Mouse (Mus musculus): ENCODE measurements around the gene Eif4ebp2. TPM values are rescaled to one million over a fixed set of nuclear protein-coding genes. Genes with fewer than 3 reads are reported as not detected.
A peak's percentile ranks its signal among the peaks of the same experiment; 100 is the strongest.

Eif4ebp2 gene
- polyA plus RNA-seq, 1 experiment from 2014 or later = 34.8 TPM

- no peaks in the 10 kb centered on the region for H3K4me1 ChIP-seq (ENCODE audit: control insufficient read depth, insufficient read depth, low read length)
- no peak overlapping the region for H3K4me2 ChIP-seq (ENCODE audit: low read depth)
- WGBS = 6% methylated on average over 4 of the region's 4 CpGs
- H3K4me3 ChIP-seq (ENCODE audit: low read depth, low read length) = no peak overlapping the region
- no peak for ATAC-seq (ENCODE audit: insufficient read depth, low FRiP score, low TSS enrichment)
- H3K27me3 ChIP-seq (ENCODE audit: control insufficient read depth, insufficient read depth, low read length) = no peaks in the 10 kb centered on the region
- no peak overlapping the region for H3K9ac ChIP-seq (ENCODE audit: low read length)
- no peaks in the 10 kb centered on the region for H3K36me3 ChIP-seq (ENCODE audit: control insufficient read depth, insufficient read depth, low read length)
- DNase-seq (ENCODE audit: low spot score) = no peak
- H3K27ac ChIP-seq (ENCODE audit: low read depth, low read length) = no peak overlapping the region
- no peaks in the 10 kb centered on the region for H3K9me3 ChIP-seq (ENCODE audit: control insufficient read depth, low read length)
Observed at GRCm38 (mm10) chr10:61409776-61410175, 42.7 kb downstream of the Eif4ebp2 start.

GRCm38 (mm10) chr10:61405958-61406357, 46.5 kb downstream of the Eif4ebp2 start:
- no peak for ATAC-seq (ENCODE audit: insufficient read depth, low FRiP score, low TSS enrichment)
- H3K36me3 ChIP-seq (ENCODE audit: control insufficient read depth, insufficient read depth, low read length) = no peaks in the 10 kb centered on the region
- no peak overlapping the region for H3K4me3 ChIP-seq (ENCODE audit: low read depth, low read length)
- no peaks in the 10 kb centered on the region for H3K9me3 ChIP-seq (ENCODE audit: control insufficient read depth, low read length)
- no peak overlapping the region for H3K4me2 ChIP-seq (ENCODE audit: low read depth)
- no peak overlapping the region for H3K9ac ChIP-seq (ENCODE audit: low read length)
- H3K27me3 ChIP-seq (ENCODE audit: control insufficient read depth, insufficient read depth, low read length) = no peaks in the 10 kb centered on the region
- no peak overlapping the region for H3K27ac ChIP-seq (ENCODE audit: low read depth, low read length)
- no peak for DNase-seq (ENCODE audit: low spot score)
- no peaks in the 10 kb centered on the region for H3K4me1 ChIP-seq (ENCODE audit: control insufficient read depth, insufficient read depth, low read length)
- WGBS = 14% methylated on average over 10 of the region's 10 CpGs

GRCm38 (mm10) chr10:61402911-61403310, 49.5 kb downstream of the Eif4ebp2 start:
- WGBS = 95% methylated on average over 2 of the region's 2 CpGs
- DNase-seq (ENCODE audit: low spot score) (no peak), ATAC-seq (ENCODE audit: insufficient read depth, low FRiP score, low TSS enrichment) (no peak)
- no peak overlapping the region for H3K4me2 ChIP-seq (ENCODE audit: low read depth)
- H3K36me3 ChIP-seq (ENCODE audit: control insufficient read depth, insufficient read depth, low read length) = no peaks in the 10 kb centered on the region
- H3K27ac ChIP-seq (ENCODE audit: low read depth, low read length) = no peak overlapping the region
- H3K9me3 ChIP-seq (ENCODE audit: control insufficient read depth, low read length) = no peaks in the 10 kb centered on the region
- H3K4me3 ChIP-seq (ENCODE audit: low read depth, low read length) = no peak overlapping the region
- no peaks in the 10 kb centered on the region for H3K4me1 ChIP-seq (ENCODE audit: control insufficient read depth, insufficient read depth, low read length)
- no peak overlapping the region for H3K9ac ChIP-seq (ENCODE audit: low read length)
- no peaks in the 10 kb centered on the region for H3K27me3 ChIP-seq (ENCODE audit: control insufficient read depth, insufficient read depth, low read length)

GRCm38 (mm10) chr10:61402480-61402879, 50.0 kb downstream of the Eif4ebp2 start:
- H3K27me3 ChIP-seq (ENCODE audit: control insufficient read depth, insufficient read depth, low read length) = no peaks in the 10 kb centered on the region
- H3K4me1 ChIP-seq (ENCODE audit: control insufficient read depth, insufficient read depth, low read length) = no peaks in the 10 kb centered on the region
- DNase-seq (ENCODE audit: low spot score) (no peak), ATAC-seq (ENCODE audit: insufficient read depth, low FRiP score, low TSS enrichment) (no peak)
- H3K4me2 ChIP-seq (ENCODE audit: low read depth) = no peak overlapping the region
- no peak overlapping the region for H3K4me3 ChIP-seq (ENCODE audit: low read depth, low read length)
- H3K9me3 ChIP-seq (ENCODE audit: control insufficient read depth, low read length) = no peaks in the 10 kb centered on the region
- H3K9ac ChIP-seq (ENCODE audit: low read length) = no peak overlapping the region
- WGBS = 83% methylated on average over 5 of the region's 5 CpGs
- H3K27ac ChIP-seq (ENCODE audit: low read depth, low read length) = no peak overlapping the region
- no peaks in the 10 kb centered on the region for H3K36me3 ChIP-seq (ENCODE audit: control insufficient read depth, insufficient read depth, low read length)

GRCm38 (mm10) chr10:61400407-61400806, 52.1 kb downstream of the Eif4ebp2 start:
- no peak overlapping the region for H3K4me3 ChIP-seq (ENCODE audit: low read depth, low read length)
- no peak overlapping the region for H3K27ac ChIP-seq (ENCODE audit: low read depth, low read length)
- no peaks in the 10 kb centered on the region for H3K27me3 ChIP-seq (ENCODE audit: control insufficient read depth, insufficient read depth, low read length)
- WGBS = 96% methylated on average over 5 of the region's 5 CpGs
- H3K9ac ChIP-seq (ENCODE audit: low read length) = no peak overlapping the region
- H3K9me3 ChIP-seq (ENCODE audit: control insufficient read depth, low read length) = no peaks in the 10 kb centered on the region
- no peak for DNase-seq (ENCODE audit: low spot score)
- H3K36me3 ChIP-seq (ENCODE audit: control insufficient read depth, insufficient read depth, low read length) = no peaks in the 10 kb centered on the region
- no peak overlapping the region for H3K4me2 ChIP-seq (ENCODE audit: low read depth)
- H3K4me1 ChIP-seq (ENCODE audit: control insufficient read depth, insufficient read depth, low read length) = no peaks in the 10 kb centered on the region
- ATAC-seq (ENCODE audit: insufficient read depth, low FRiP score, low TSS enrichment) = no peak

GRCm38 (mm10) chr10:61399156-61399734, 53.2 kb downstream of the Eif4ebp2 start:
- H3K4me3 ChIP-seq (ENCODE audit: low read depth, low read length) = no peak overlapping the region
- no peaks in the 10 kb centered on the region for H3K4me1 ChIP-seq (ENCODE audit: control insufficient read depth, insufficient read depth, low read length)
- 24% methylated on average over 12 of the region's 13 CpGs for WGBS
- no peak overlapping the region for H3K4me2 ChIP-seq (ENCODE audit: low read depth)
- no peaks in the 10 kb centered on the region for H3K27me3 ChIP-seq (ENCODE audit: control insufficient read depth, insufficient read depth, low read length)
- no peak overlapping the region for H3K9ac ChIP-seq (ENCODE audit: low read length)
- peak; percentile 48 for ATAC-seq (ENCODE audit: insufficient read depth, low FRiP score, low TSS enrichment)
- no peaks in the 10 kb centered on the region for H3K36me3 ChIP-seq (ENCODE audit: control insufficient read depth, insufficient read depth, low read length)
- no peaks in the 10 kb centered on the region for H3K9me3 ChIP-seq (ENCODE audit: control insufficient read depth, low read length)
- no peak overlapping the region for H3K27ac ChIP-seq (ENCODE audit: low read depth, low read length)
- DNase-seq (ENCODE audit: low spot score) = peak; percentile 86

- ATAC-seq (ENCODE audit: insufficient read depth, low FRiP score, low TSS enrichment) = no peak
Observed at GRCm38 (mm10) chr10:61398125-61398524, 54.3 kb downstream of the Eif4ebp2 start.

GRCm38 (mm10) chr10:61394476-61395136, 57.9 kb downstream of the Eif4ebp2 start:
- no peak for DNase-seq (ENCODE audit: low spot score)
- Histone ChIP-seq H3K4me2 (ENCODE audit: low read depth) (no peak overlapping the region), H3K9me3 (ENCODE audit: control insufficient read depth, low read length) (no peaks in the 10 kb centered on the region), H3K27me3 (ENCODE audit: control insufficient read depth, insufficient read depth, low read length) (no peaks in the 10 kb centered on the region), H3K27ac (ENCODE audit: low read depth, low read length) (no peak overlapping the region), H3K36me3 (ENCODE audit: control insufficient read depth, insufficient read depth, low read length) (no peaks in the 10 kb centered on the region), H3K4me1 (ENCODE audit: control insufficient read depth, insufficient read depth, low read length) (peaks cover under 1% of the 10 kb centered on the region; the same call in 1 of the 2 replicates), H3K4me3 (ENCODE audit: low read depth, low read length) (no peak overlapping the region), H3K9ac (ENCODE audit: low read length) (no peak overlapping the region)
- 20% methylated on average over 9 of the region's 9 CpGs for WGBS
- no peak for ATAC-seq (ENCODE audit: insufficient read depth, low FRiP score, low TSS enrichment)

More at GRCm38 (mm10) chr10:61398125-61398524, 54.3 kb downstream of the Eif4ebp2 start:
- Histone ChIP-seq H3K36me3 (ENCODE audit: control insufficient read depth, insufficient read depth, low read length) (no peaks in the 10 kb centered on the region), H3K4me3 (ENCODE audit: low read depth, low read length) (no peak overlapping the region), H3K9ac (ENCODE audit: low read length) (no peak overlapping the region), H3K4me1 (ENCODE audit: control insufficient read depth, insufficient read depth, low read length) (no peaks in the 10 kb centered on the region), H3K27me3 (ENCODE audit: control insufficient read depth, insufficient read depth, low read length) (no peaks in the 10 kb centered on the region), H3K4me2 (ENCODE audit: low read depth) (no peak overlapping the region), H3K9me3 (ENCODE audit: control insufficient read depth, low read length) (no peaks in the 10 kb centered on the region), H3K27ac (ENCODE audit: low read depth, low read length) (no peak overlapping the region)
- WGBS = 49% methylated on average over 3 of the region's 3 CpGs
- no peak for DNase-seq (ENCODE audit: low spot score)

GRCm38 (mm10) chr10:61392584-61392983, 59.9 kb downstream of the Eif4ebp2 start:
- Histone ChIP-seq H3K4me1 (ENCODE audit: control insufficient read depth, insufficient read depth, low read length) (peaks cover 5% of the 10 kb centered on the region; the same call in 1 of the 2 replicates), H3K4me3 (ENCODE audit: low read depth, low read length) (no peak overlapping the region), H3K27me3 (ENCODE audit: control insufficient read depth, insufficient read depth, low read length) (no peaks in the 10 kb centered on the region), H3K27ac (ENCODE audit: low read depth, low read length) (no peak overlapping the region), H3K36me3 (ENCODE audit: control insufficient read depth, insufficient read depth, low read length) (no peaks in the 10 kb centered on the region), H3K9ac (ENCODE audit: low read length) (no peak overlapping the region), H3K4me2 (ENCODE audit: low read depth) (no peak overlapping the region), H3K9me3 (ENCODE audit: control insufficient read depth, low read length) (no peaks in the 10 kb centered on the region)
- ATAC-seq (ENCODE audit: insufficient read depth, low FRiP score, low TSS enrichment) (no peak), DNase-seq (ENCODE audit: low spot score) (no peak)
- 52% methylated on average over 4 of the region's 4 CpGs for WGBS

Measured in neural tube, embryonic 11.5 days (tissue).